Mouse (Mus musculus): ENCODE results near the gene Fcnb.

The Fcnb gene

GRCm38 (mm10) chr2:28032469-28032868, 52.2 kb downstream of the Fcnb start:
- no peak for DNase-seq (ENCODE audit: low spot score in 2 of 2)

GRCm38 (mm10) chr2:28031860-28032259, 52.8 kb downstream of the Fcnb start:
- no peak for DNase-seq (ENCODE audit: low spot score in 2 of 2)
